Mouse (Mus musculus): ENCODE data around the gene Kcnj3. TPM values are rescaled to one million over a fixed set of nuclear protein-coding genes. Genes with fewer than 3 reads are reported as not detected.

Gene Kcnj3
- total and polyA plus RNA-seq, 2 experiments from 2014 or later: 5.5 to 29.7 TPM

GRCm38 (mm10) chr2:55571425-55571824, 135.7 kb downstream of the Kcnj3 start:
- H3K27me3 ChIP-seq (ENCODE audit: insufficient read depth, low read length): no peaks in the 10 kb centered on the region
- H3K4me1 ChIP-seq (ENCODE audit: insufficient read depth, low read length): no peaks in the 10 kb centered on the region
- no peak overlapping the region for H3K4me2 ChIP-seq (ENCODE audit: low read depth, low read length, poor library complexity, severe bottlenecking)
- no peaks in the 10 kb centered on the region for H3K9me3 ChIP-seq (ENCODE audit: low read length)
- no peak overlapping the region for H3K4me3 ChIP-seq (ENCODE audit: low read depth, low read length)
- ATAC-seq (ENCODE audit: low FRiP score) (no peak), DNase-seq (ENCODE audit: low spot score) (no peak)
- WGBS: 66% methylated on average over 3 of the region's 3 CpGs
- H3K9ac ChIP-seq (replicated peaks; ENCODE audit: low read length, poor library complexity, severe bottlenecking): no peak overlapping the region
- TF ChIP-seq CTCF (IDR thresholded peaks at IDR 0.05): no peak
- H3K27ac ChIP-seq (ENCODE audit: low read depth, low read length): no peak overlapping the region
- no peaks in the 10 kb centered on the region for H3K36me3 ChIP-seq (ENCODE audit: insufficient read depth, low read length)

DNA sequence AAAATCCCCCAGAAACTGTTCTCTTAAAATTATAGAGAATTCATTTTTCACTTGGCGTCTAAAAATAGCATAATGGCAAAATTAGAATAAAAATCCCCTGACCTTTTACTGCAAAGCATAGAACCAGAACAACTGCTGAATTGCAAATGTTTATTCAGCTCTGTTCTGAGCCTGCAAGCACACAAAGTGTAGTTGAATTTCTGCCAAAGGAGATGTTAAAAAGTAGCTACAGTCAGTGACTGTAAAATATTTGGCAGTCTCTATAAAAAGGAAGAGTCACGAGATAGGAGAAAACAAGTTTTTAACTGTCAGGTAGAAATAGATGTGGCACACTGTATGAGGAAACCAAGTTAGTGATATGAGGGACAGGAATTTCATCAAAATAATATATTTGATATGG, 144.5 kb downstream of the Kcnj3 start:
- TF ChIP-seq CTCF (IDR thresholded peaks at IDR 0.05): no peak
- Histone ChIP-seq H3K4me2 (ENCODE audit: low read depth, low read length, poor library complexity, severe bottlenecking) (no peak overlapping the region), H3K27me3 (ENCODE audit: insufficient read depth, low read length) (no peaks in the 10 kb centered on the region), H3K4me1 (ENCODE audit: insufficient read depth, low read length) (no peaks in the 10 kb centered on the region), H3K9me3 (ENCODE audit: low read length) (no peaks in the 10 kb centered on the region), H3K4me3 (ENCODE audit: low read depth, low read length) (no peak overlapping the region), H3K27ac (ENCODE audit: low read depth, low read length) (no peak overlapping the region), H3K36me3 (ENCODE audit: insufficient read depth, low read length) (no peaks in the 10 kb centered on the region), H3K9ac (replicated peaks; ENCODE audit: low read length, poor library complexity, severe bottlenecking) (no peak overlapping the region)
- ATAC-seq (ENCODE audit: low FRiP score) (no peak), DNase-seq (ENCODE audit: low spot score) (peak; percentile 9)
- WGBS: 39% methylated on average over 2 of the region's 2 CpGs

- H3K27me3 ChIP-seq (ENCODE audit: insufficient read depth, low read length): no peaks in the 10 kb centered on the region
- no peak overlapping the region for H3K4me2 ChIP-seq (ENCODE audit: low read depth, low read length, poor library complexity, severe bottlenecking)
- no peaks in the 10 kb centered on the region for H3K9me3 ChIP-seq (ENCODE audit: low read length)
- no peak for TF ChIP-seq CTCF (IDR thresholded peaks at IDR 0.05)
- no peak for ATAC-seq (ENCODE audit: low FRiP score)
- H3K36me3 ChIP-seq (ENCODE audit: insufficient read depth, low read length): no peaks in the 10 kb centered on the region
- DNase-seq (ENCODE audit: low spot score): peak; percentile 39
- H3K4me3 ChIP-seq (ENCODE audit: low read depth, low read length): no peak overlapping the region
- WGBS: 67% methylated on average over 3 of the region's 3 CpGs
- no peak overlapping the region for H3K27ac ChIP-seq (ENCODE audit: low read depth, low read length)
- H3K9ac ChIP-seq (replicated peaks; ENCODE audit: low read length, poor library complexity, severe bottlenecking): no peak overlapping the region
- no peaks in the 10 kb centered on the region for H3K4me1 ChIP-seq (ENCODE audit: insufficient read depth, low read length)
These were observed 155.6 kb downstream of the Kcnj3 start for GRCm38 (mm10) chr2:55591226-55591988.
